In genomic region chr9:104448577-104449165, GRCm38 (mm10) we compare ENCODE assay signal across 28 mouse cellular contexts.
DNase-seq lines count a peak whose midpoint lies in the region; ATAC-seq and TF ChIP-seq lines count a peak whose summit lies in the region.
"Had no signal": no experiment of that assay in that cellular context is flagged by ENCODE, and none has a peak within 500 bp of the region (broad histone marks: within the 10 kb centered on the region; RNA-seq: fewer than 3 reads in every experiment).

No protein-coding gene starts in this region.

- H3K27me3 ChIP-seq in forebrain, embryonic 15.5 days, result no peaks in the 10 kb centered on the region
- no peaks in the 10 kb centered on the region for H3K27me3 ChIP-seq in forebrain, embryonic 11.5 days (ENCODE audit: control insufficient read depth, insufficient read depth, low read length)
- H3K27me3 ChIP-seq in forebrain, embryonic 16.5 days (replicated peaks; ENCODE audit: control insufficient read depth, insufficient read depth, low read length), result no peaks in the 10 kb centered on the region
- no peaks in the 10 kb centered on the region for H3K27me3 ChIP-seq in hindbrain, embryonic 10.5 days (ENCODE audit: insufficient read depth, poor library complexity, severe bottlenecking)
- H3K27me3 ChIP-seq: embryonic facial prominence, embryonic 12.5 days; embryonic facial prominence, embryonic 15.5 days; heart, embryonic 12.5 days; heart, embryonic 15.5 days had no signal

- no peak overlapping the region for H3K4me3 ChIP-seq in forebrain, embryonic 15.5 days
- no peak overlapping the region for H3K4me3 ChIP-seq in forebrain, embryonic 11.5 days (ENCODE audit: low read depth, low read length)
- no peak overlapping the region for H3K4me3 ChIP-seq in forebrain, embryonic 16.5 days (replicated peaks; ENCODE audit: low read length)
- H3K4me3 ChIP-seq in hindbrain, embryonic 10.5 days, result no peak overlapping the region
- H3K4me3 ChIP-seq: embryonic facial prominence, embryonic 12.5 days; embryonic facial prominence, embryonic 15.5 days; gastrocnemius, adult 2 months; heart, embryonic 12.5 days; heart, embryonic 15.5 days had no signal

- H3K9me3 ChIP-seq in forebrain, embryonic 15.5 days, result no peaks in the 10 kb centered on the region
- H3K9me3 ChIP-seq in forebrain, embryonic 11.5 days (ENCODE audit: control insufficient read depth, low read length), result no peaks in the 10 kb centered on the region
- no peaks in the 10 kb centered on the region for H3K9me3 ChIP-seq in forebrain, embryonic 16.5 days (ENCODE audit: control insufficient read depth, low read length)
- H3K9me3 ChIP-seq in hindbrain, embryonic 10.5 days, result no peaks in the 10 kb centered on the region
- H3K9me3 ChIP-seq: embryonic facial prominence, embryonic 12.5 days; embryonic facial prominence, embryonic 15.5 days; heart, embryonic 12.5 days; heart, embryonic 15.5 days had no signal

- no peak overlapping the region for H3K27ac ChIP-seq in forebrain, embryonic 15.5 days (replicated peaks)
- no peak overlapping the region for H3K27ac ChIP-seq in forebrain, embryonic 11.5 days (ENCODE audit: low read depth, low read length)
- no peak overlapping the region for H3K27ac ChIP-seq in forebrain, embryonic 16.5 days (ENCODE audit: low read length)
- H3K27ac ChIP-seq in hindbrain, embryonic 10.5 days, result no peak overlapping the region
- H3K27ac ChIP-seq: embryonic facial prominence, embryonic 12.5 days; embryonic facial prominence, embryonic 15.5 days; gastrocnemius, adult 2 months; heart, embryonic 15.5 days; hindbrain, embryonic 14.5 days; hindbrain, postnatal 0 days had no signal

- TF ChIP-seq POLR2A in brain, embryonic 14.5 days (IDR thresholded peaks at IDR 0.05; ENCODE audit: borderline replicate concordance, extremely low read depth, insufficient read depth, insufficient read length, poor library complexity, severe bottlenecking), result no peak

- H3K36me3 ChIP-seq in forebrain, embryonic 15.5 days, result no peaks in the 10 kb centered on the region
- no peaks in the 10 kb centered on the region for H3K36me3 ChIP-seq in forebrain, embryonic 11.5 days (ENCODE audit: control insufficient read depth, insufficient read depth, low read length)
- no peaks in the 10 kb centered on the region for H3K36me3 ChIP-seq in forebrain, embryonic 16.5 days (ENCODE audit: control insufficient read depth, insufficient read depth)
- no peaks in the 10 kb centered on the region for H3K36me3 ChIP-seq in hindbrain, embryonic 10.5 days
- H3K36me3 ChIP-seq: embryonic facial prominence, embryonic 12.5 days; embryonic facial prominence, embryonic 15.5 days; heart, embryonic 12.5 days; heart, embryonic 15.5 days had no signal

- no peak overlapping the region for H3K4me2 ChIP-seq in forebrain, embryonic 15.5 days (replicated peaks)
- H3K4me2 ChIP-seq in forebrain, embryonic 11.5 days (ENCODE audit: low read depth, low read length, severe bottlenecking), result no peak overlapping the region
- H3K4me2 ChIP-seq in forebrain, embryonic 16.5 days (ENCODE audit: low read length), result no peak overlapping the region
- H3K4me2 ChIP-seq: embryonic facial prominence, embryonic 12.5 days; embryonic facial prominence, embryonic 15.5 days; heart, embryonic 12.5 days; heart, embryonic 15.5 days; hindbrain, embryonic 14.5 days had no signal

- DNase-seq in forebrain, embryonic 11.5 days (ENCODE audit: low spot score), result no peak
- peak; percentile 54 for DNase-seq in brain, embryonic 14.5 days (ENCODE audit: low read depth)
- DNase-seq in telencephalon, adult 2 months (ENCODE audit: low read depth, low spot score), result peak; percentile 16
- no peak for DNase-seq in right cerebral cortex, postnatal 25 days
- DNase-seq in hindbrain, embryonic 10.5 days (ENCODE audit: low spot score), result no peak
- DNase-seq: adrenal gland, adult 2 months; adrenal gland, postnatal 14 days; cerebellum, adult 11 months; cerebellum, adult 2 months; cerebellum, adult 9-11 months; cerebellum, postnatal 25 days; gastrocnemius, adult 2 months; gastrocnemius, postnatal 25 days; heart, adult 18-20 months; heart, postnatal 10 days; heart, postnatal 36 days; kidney, adult 11 months; kidney, adult 8-10 months had no signal

- no peaks in the 10 kb centered on the region for H3K4me1 ChIP-seq in forebrain, embryonic 15.5 days
- no peaks in the 10 kb centered on the region for H3K4me1 ChIP-seq in forebrain, embryonic 11.5 days (replicated peaks; ENCODE audit: control insufficient read depth, insufficient read depth, low read length)
- H3K4me1 ChIP-seq in forebrain, embryonic 16.5 days (replicated peaks; ENCODE audit: control insufficient read depth, insufficient read depth, low read length), result peaks cover 2% of the 10 kb centered on the region
- H3K4me1 ChIP-seq in hindbrain, embryonic 10.5 days (replicated peaks), result no peaks in the 10 kb centered on the region
- H3K4me1 ChIP-seq: embryonic facial prominence, embryonic 12.5 days; embryonic facial prominence, embryonic 15.5 days; heart, embryonic 12.5 days; heart, embryonic 15.5 days had no signal

- ATAC-seq in forebrain, embryonic 15.5 days (replicated peaks), result 0 out of 2 replicates have a peak, but pooled peaks have one; percentile 57
- no peak for ATAC-seq in forebrain, embryonic 11.5 days (replicated peaks; ENCODE audit: low FRiP score)
- peak; percentile 88 for ATAC-seq in forebrain, embryonic 16.5 days
- ATAC-seq: CD4-positive, CD25-positive, alpha-beta regulatory T cell, adult 4 months; hindbrain, postnatal 0 days; inflammation-experienced regulatory T-cells, adult 6 months had no signal

- no peak overlapping the region for H3K9ac ChIP-seq in forebrain, embryonic 15.5 days (replicated peaks)
- no peak overlapping the region for H3K9ac ChIP-seq in forebrain, embryonic 11.5 days (ENCODE audit: low read length)
- no peak overlapping the region for H3K9ac ChIP-seq in forebrain, embryonic 16.5 days (replicated peaks; ENCODE audit: low read depth, low read length)
- H3K9ac ChIP-seq: embryonic facial prominence, embryonic 12.5 days; embryonic facial prominence, embryonic 15.5 days; heart, embryonic 12.5 days; heart, embryonic 15.5 days; hindbrain, embryonic 14.5 days had no signal

- 71% methylated on average over 8 of the region's 8 CpGs for WGBS in forebrain, embryonic 15.5 days
- WGBS in forebrain, embryonic 11.5 days, result 82% methylated on average over 8 of the region's 8 CpGs
- WGBS in forebrain, embryonic 16.5 days, result 54% methylated on average over 8 of the region's 8 CpGs
- WGBS in hindbrain, embryonic 10.5 days, result 81% methylated on average over 8 of the region's 8 CpGs

- no peak for TF ChIP-seq CTCF in brain, embryonic 14.5 days (IDR thresholded peaks at IDR 0.05; ENCODE audit: borderline replicate concordance, extremely low read depth, insufficient read depth, insufficient read length)

Comparison
In these comparisons a context has a peak if more than half of its experiments do, and no peak if none do; other contexts are left out.
1. DNase-seq: peak in brain, embryonic 14.5 days (single experiment) and telencephalon, adult 2 months (single experiment); none in forebrain, embryonic 11.5 days (single experiment), right cerebral cortex, postnatal 25 days (single experiment) and hindbrain, embryonic 10.5 days (single experiment).